Mouse (Mus musculus): ENCODE results near the gene Haus7. TPM values are rescaled to one million over a fixed set of nuclear protein-coding genes. Genes with fewer than 3 reads are reported as not detected.
A peak's percentile ranks its signal among the peaks of the same experiment; 100 is the strongest.
"Not testable (repeated sequence)": the region's sequence is repeated elsewhere in the genome, so short reads cannot be mapped to it uniquely, and the experiment has no call there.

The Haus7 gene
- polyA plus RNA-seq (2012; rRNA removed): 8.6 and 9.2 TPM in 2 replicates

GRCm38 (mm10) chrX:73458877-73459392 is at the start of gene Haus7:
Gene Haus7, minus strand, starts transcription at chrX:73459044.
- H3K27me3 ChIP-seq (ENCODE audit: control insufficient read depth, insufficient read depth, low read length): no peaks in the 10 kb centered on the region
- peak; percentile 88 to 90 for DNase-seq (ENCODE audit: low read depth in 1 of 2, low spot score in 2 of 2)
- H3K27ac ChIP-seq (ENCODE audit: insufficient read depth, low read length): no peak within 1 kb of the TSS
- H3K4me3 ChIP-seq (ENCODE audit: extremely low read depth, insufficient read depth, insufficient read length): peak within 1 kb of the TSS; percentile 75
- TF ChIP-seq POLR2A (IDR thresholded peaks at IDR 0.05; ENCODE audit: low read depth, low read length): no peak
- TF ChIP-seq CTCF (IDR thresholded peaks at IDR 0.05; ENCODE audit: extremely low read depth, insufficient read depth, insufficient read length, insufficient replicate concordance): peak; percentile 13; the same call in 1 of the 2 replicates
- WGBS: 34% methylated on average over 26 of the region's 26 CpGs
- H3K36me3 ChIP-seq (ENCODE audit: control insufficient read depth, insufficient read depth, low read length): no peaks in the 10 kb centered on the region
- H3K4me1 ChIP-seq (ENCODE audit: control insufficient read depth, insufficient read depth, insufficient read length): peaks cover 5% of the 10 kb centered on the region; the same call in 1 of the 2 replicates

GRCm38 (mm10) chrX:73506577-73506976 is 47.7 kb upstream of the Haus7 start:
- WGBS: 90% methylated on average over 4 of the region's 4 CpGs
- TF ChIP-seq CTCF (IDR thresholded peaks at IDR 0.05; ENCODE audit: extremely low read depth, insufficient read depth, insufficient read length, insufficient replicate concordance): no peak
- no peak for TF ChIP-seq POLR2A (IDR thresholded peaks at IDR 0.05; ENCODE audit: low read depth, low read length)

GRCm38 (mm10) chrX:73505130-73505735 is 46.4 kb upstream of the Haus7 start:
- no peak for TF ChIP-seq CTCF (IDR thresholded peaks at IDR 0.05; ENCODE audit: extremely low read depth, insufficient read depth, insufficient read length, insufficient replicate concordance)
- no peak for TF ChIP-seq POLR2A (IDR thresholded peaks at IDR 0.05; ENCODE audit: low read depth, low read length)
- no peaks in the 10 kb centered on the region for H3K27me3 ChIP-seq (ENCODE audit: control insufficient read depth, insufficient read depth, low read length)
- WGBS: 62% methylated on average over 5 of the region's 5 CpGs
- H3K4me3 ChIP-seq (ENCODE audit: extremely low read depth, insufficient read depth, insufficient read length): no peak overlapping the region
- no peaks in the 10 kb centered on the region for H3K36me3 ChIP-seq (ENCODE audit: control insufficient read depth, insufficient read depth, low read length)
- DNase-seq (ENCODE audit: low read depth in 1 of 2, low spot score in 2 of 2): no peak
- no peaks in the 10 kb centered on the region for H3K4me1 ChIP-seq (ENCODE audit: control insufficient read depth, insufficient read depth, insufficient read length)
- no peak overlapping the region for H3K27ac ChIP-seq (ENCODE audit: insufficient read depth, low read length)

More at GRCm38 (mm10) chrX:73506577-73506976, 47.7 kb upstream of the Haus7 start:
- Histone ChIP-seq H3K27me3 (ENCODE audit: control insufficient read depth, insufficient read depth, low read length) (no peaks in the 10 kb centered on the region), H3K27ac (ENCODE audit: insufficient read depth, low read length) (no peak overlapping the region), H3K4me1 (ENCODE audit: control insufficient read depth, insufficient read depth, insufficient read length) (no peaks in the 10 kb centered on the region), H3K4me3 (ENCODE audit: extremely low read depth, insufficient read depth, insufficient read length) (no peak overlapping the region), H3K36me3 (ENCODE audit: control insufficient read depth, insufficient read depth, low read length) (no peaks in the 10 kb centered on the region)
- DNase-seq (ENCODE audit: low read depth in 1 of 2, low spot score in 2 of 2): no peak

GRCm38 (mm10) chrX:73496746-73497145 is 37.9 kb upstream of the Haus7 start:
- no peak overlapping the region for H3K27ac ChIP-seq (ENCODE audit: insufficient read depth, low read length)
- WGBS: 68% methylated on average over 4 of the region's 4 CpGs
- no peak for DNase-seq (ENCODE audit: low read depth in 1 of 2, low spot score in 2 of 2)
- no peaks in the 10 kb centered on the region for H3K4me1 ChIP-seq (ENCODE audit: control insufficient read depth, insufficient read depth, insufficient read length)
- H3K27me3 ChIP-seq (ENCODE audit: control insufficient read depth, insufficient read depth, low read length): no peaks in the 10 kb centered on the region
- H3K36me3 ChIP-seq (ENCODE audit: control insufficient read depth, insufficient read depth, low read length): no peaks in the 10 kb centered on the region
- no peak for TF ChIP-seq POLR2A (IDR thresholded peaks at IDR 0.05; ENCODE audit: low read depth, low read length)
- no peak overlapping the region for H3K4me3 ChIP-seq (ENCODE audit: extremely low read depth, insufficient read depth, insufficient read length)

GRCm38 (mm10) chrX:73493567-73493966 is 34.7 kb upstream of the Haus7 start:
- WGBS: 19% methylated on average over 2 of the region's 2 CpGs
- H3K27me3 ChIP-seq (ENCODE audit: control insufficient read depth, insufficient read depth, low read length); H3K36me3 ChIP-seq (ENCODE audit: control insufficient read depth, insufficient read depth, low read length); H3K4me3 ChIP-seq (ENCODE audit: extremely low read depth, insufficient read depth, insufficient read length); H3K27ac ChIP-seq (ENCODE audit: insufficient read depth, low read length); H3K4me1 ChIP-seq (ENCODE audit: control insufficient read depth, insufficient read depth, insufficient read length): not testable (repeated sequence)
- peak; percentile 21; the same call in 1 of the 2 replicates for TF ChIP-seq CTCF (IDR thresholded peaks at IDR 0.05; ENCODE audit: extremely low read depth, insufficient read depth, insufficient read length, insufficient replicate concordance)
- DNase-seq (ENCODE audit: low read depth in 1 of 2, low spot score in 2 of 2): peak; percentile 24 to 61

GRCm38 (mm10) chrX:73490804-73491203 is 32.0 kb upstream of the Haus7 start:
- DNase-seq (ENCODE audit: low read depth in 1 of 2, low spot score in 2 of 2): no peak
- no peak overlapping the region for H3K4me3 ChIP-seq (ENCODE audit: extremely low read depth, insufficient read depth, insufficient read length)
- no peaks in the 10 kb centered on the region for H3K27me3 ChIP-seq (ENCODE audit: control insufficient read depth, insufficient read depth, low read length)
- 82% methylated on average over 3 of the region's 3 CpGs for WGBS
- H3K36me3 ChIP-seq (ENCODE audit: control insufficient read depth, insufficient read depth, low read length): no peaks in the 10 kb centered on the region
- no peak overlapping the region for H3K27ac ChIP-seq (ENCODE audit: insufficient read depth, low read length)
- H3K4me1 ChIP-seq (ENCODE audit: control insufficient read depth, insufficient read depth, insufficient read length): no peaks in the 10 kb centered on the region
- TF ChIP-seq POLR2A (IDR thresholded peaks at IDR 0.05; ENCODE audit: low read depth, low read length): no peak
- no peak for TF ChIP-seq CTCF (IDR thresholded peaks at IDR 0.05; ENCODE audit: extremely low read depth, insufficient read depth, insufficient read length, insufficient replicate concordance)

- H3K27me3 ChIP-seq (ENCODE audit: control insufficient read depth, insufficient read depth, low read length): no peaks in the 10 kb centered on the region
- no peaks in the 10 kb centered on the region for H3K4me1 ChIP-seq (ENCODE audit: control insufficient read depth, insufficient read depth, insufficient read length)
- WGBS: 70% methylated on average over 4 of the region's 4 CpGs
- H3K27ac ChIP-seq (ENCODE audit: insufficient read depth, low read length): no peak overlapping the region
- TF ChIP-seq CTCF (IDR thresholded peaks at IDR 0.05; ENCODE audit: extremely low read depth, insufficient read depth, insufficient read length, insufficient replicate concordance) (no peak), POLR2A (IDR thresholded peaks at IDR 0.05; ENCODE audit: low read depth, low read length) (no peak)
- no peak overlapping the region for H3K4me3 ChIP-seq (ENCODE audit: extremely low read depth, insufficient read depth, insufficient read length)
- no peak for DNase-seq (ENCODE audit: low read depth in 1 of 2, low spot score in 2 of 2)
- H3K36me3 ChIP-seq (ENCODE audit: control insufficient read depth, insufficient read depth, low read length): no peaks in the 10 kb centered on the region
These were observed 31.3 kb upstream of the Haus7 start for GRCm38 (mm10) chrX:73490186-73490585.
